Mouse (Mus musculus): ENCODE results near the gene Smap2. TPM values are rescaled to one million over a fixed set of nuclear protein-coding genes. Genes with fewer than 3 reads are reported as not detected.
A peak's percentile ranks its signal among the peaks of the same experiment; 100 is the strongest.

The Smap2 gene
- total RNA-seq, 2 experiments from 2014 or later: 124 to 128 TPM

DNA sequence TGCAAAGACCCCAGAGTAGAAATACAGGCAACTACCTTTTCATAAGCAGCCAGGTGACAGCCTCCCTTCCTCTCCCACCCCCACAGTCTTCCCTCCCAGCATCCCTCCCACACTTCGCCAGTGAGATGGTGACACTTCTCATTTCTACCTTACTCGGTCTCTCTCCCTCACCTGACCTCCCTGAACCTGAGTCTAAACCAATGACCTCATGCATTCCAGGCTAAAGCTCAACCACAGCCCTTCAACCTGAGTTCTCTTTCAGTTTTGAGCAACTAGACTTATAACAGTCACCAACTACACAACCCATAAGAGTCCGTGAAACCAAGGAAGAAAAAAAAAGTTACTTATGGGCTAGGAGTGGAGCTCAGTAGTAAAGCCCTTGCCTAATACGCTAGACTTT is 29.7 kb downstream of the Smap2 start:
- intact Hi-C loops (cut with DNase I): loop anchor here (5.0 to 10.0 kb wide), 2 partner anchors 45 to 247 kb away; no protein-coding TSS in a partner anchor
- DNase-seq: no peak

DNA sequence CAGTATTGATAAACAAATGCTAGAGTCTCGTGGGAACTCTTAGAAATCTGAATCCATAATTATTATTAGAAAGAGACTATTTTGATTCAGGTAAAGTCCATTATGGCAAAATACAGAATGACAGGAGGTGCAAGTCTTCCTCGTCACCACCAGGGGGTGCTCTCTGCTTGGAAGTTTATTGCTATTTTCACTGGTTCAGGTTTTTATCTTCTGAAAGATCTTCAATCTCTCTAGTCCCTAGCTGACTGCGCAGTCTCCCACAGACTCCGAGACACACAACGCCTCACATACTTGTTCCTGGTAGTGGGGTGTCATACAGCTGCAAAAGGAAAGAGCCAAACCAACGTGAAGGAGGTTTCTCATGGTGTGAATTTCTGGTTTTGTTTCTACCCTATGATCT is 30.6 kb downstream of the Smap2 start:
- DNase-seq: peak; percentile 17
- intact Hi-C loops (cut with DNase I): loop anchor here (5.0 to 10.0 kb wide), 2 partner anchors 46 to 248 kb away; no protein-coding TSS in a partner anchor

DNA sequence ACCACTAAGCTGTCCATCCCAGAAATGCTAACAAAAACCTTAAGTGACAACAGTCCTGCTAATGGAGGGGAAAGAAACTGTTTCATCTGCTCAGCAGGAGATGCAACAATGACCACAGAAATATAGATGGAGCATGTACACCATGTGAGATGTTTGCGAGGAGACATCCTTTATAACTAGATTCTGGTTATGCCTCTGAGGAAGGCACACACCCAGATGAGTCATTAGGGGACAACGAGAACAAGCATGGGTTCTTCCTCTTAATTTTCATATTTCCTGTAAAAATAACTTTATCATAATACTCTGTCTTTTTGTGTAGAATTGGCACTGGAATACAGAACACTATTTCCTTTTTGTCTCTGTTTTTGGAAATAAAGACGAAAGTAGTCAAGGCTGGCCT is 38.8 kb downstream of the Smap2 start:
- intact Hi-C loops (cut with DNase I): no loop called here
- no peak for DNase-seq

DNA sequence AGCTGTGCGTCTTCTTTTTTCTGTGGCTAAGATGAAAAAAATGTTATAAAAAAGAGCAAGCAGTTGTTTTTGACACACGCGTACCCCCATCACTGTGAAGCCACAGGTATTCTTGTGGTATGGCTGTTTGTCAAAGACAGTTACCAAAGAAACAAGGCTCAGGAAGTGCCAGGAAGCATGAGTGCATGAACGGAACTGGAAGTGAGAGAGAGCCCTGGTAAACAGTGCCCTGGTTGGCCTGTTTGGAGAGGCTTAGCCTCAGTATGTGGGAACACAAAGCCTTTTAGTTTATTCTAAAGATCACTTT is 41.7 kb downstream of the Smap2 start:
- intact Hi-C loops (cut with DNase I): no loop called here
- DNase-seq: no peak

DNA sequence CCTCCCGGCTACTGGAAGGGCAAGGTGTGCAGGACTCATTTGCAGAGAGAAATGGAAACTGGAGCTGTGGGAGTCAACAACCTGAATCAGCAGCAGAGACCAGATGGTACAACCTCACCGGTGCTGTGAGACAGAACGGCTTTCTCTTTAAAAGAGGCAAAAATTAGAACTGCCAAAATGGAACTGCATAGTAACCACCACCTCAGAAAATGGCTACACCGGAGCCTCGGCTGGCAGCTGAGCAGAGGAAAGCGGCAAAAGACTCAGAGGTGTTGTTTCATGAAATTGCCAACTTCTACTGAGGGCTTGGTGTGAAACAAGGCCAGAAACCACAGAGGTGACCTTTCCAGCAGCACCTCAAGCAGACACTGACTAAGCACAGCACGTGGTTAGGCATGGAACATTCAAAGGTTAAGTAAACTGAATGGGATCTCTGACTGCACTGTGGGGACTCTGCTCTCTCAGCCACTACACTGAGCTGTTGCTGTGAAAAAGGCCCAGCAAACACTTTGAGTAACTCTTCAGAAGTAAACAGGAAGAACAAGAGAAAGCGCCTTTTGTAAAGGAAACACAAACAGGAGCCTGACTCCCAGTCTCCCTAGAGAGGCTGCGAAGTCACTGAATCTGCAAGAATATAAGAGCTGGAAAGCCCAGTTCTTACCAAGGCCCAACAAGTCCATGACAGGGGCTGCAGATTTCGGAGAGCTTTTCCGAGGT is 42.2 kb downstream of the Smap2 start:
- intact Hi-C loops (cut with DNase I): no loop called here
- DNase-seq: no peak

DNA sequence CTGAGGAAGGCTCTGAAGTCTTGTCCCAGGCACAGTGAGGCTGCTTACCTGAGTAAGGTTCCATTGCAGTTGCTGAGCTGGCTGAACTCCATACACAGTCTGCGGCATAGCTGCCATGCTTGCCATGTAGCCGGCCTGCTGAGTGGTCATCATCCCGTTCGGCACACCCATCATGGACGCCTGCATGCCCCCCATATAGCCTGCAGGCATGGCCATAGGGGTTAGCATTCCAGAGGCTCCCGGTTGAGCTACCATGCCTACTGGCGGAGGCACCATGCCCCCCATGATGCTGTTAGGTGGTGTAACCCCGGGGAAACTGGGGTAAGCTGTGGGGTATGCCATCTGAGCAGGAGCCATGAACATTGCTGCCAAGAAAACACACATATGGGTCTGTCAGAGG is 45.2 kb downstream of the Smap2 start:
- DNase-seq: no peak
- intact Hi-C loops (cut with DNase I): no loop called here

DNA sequence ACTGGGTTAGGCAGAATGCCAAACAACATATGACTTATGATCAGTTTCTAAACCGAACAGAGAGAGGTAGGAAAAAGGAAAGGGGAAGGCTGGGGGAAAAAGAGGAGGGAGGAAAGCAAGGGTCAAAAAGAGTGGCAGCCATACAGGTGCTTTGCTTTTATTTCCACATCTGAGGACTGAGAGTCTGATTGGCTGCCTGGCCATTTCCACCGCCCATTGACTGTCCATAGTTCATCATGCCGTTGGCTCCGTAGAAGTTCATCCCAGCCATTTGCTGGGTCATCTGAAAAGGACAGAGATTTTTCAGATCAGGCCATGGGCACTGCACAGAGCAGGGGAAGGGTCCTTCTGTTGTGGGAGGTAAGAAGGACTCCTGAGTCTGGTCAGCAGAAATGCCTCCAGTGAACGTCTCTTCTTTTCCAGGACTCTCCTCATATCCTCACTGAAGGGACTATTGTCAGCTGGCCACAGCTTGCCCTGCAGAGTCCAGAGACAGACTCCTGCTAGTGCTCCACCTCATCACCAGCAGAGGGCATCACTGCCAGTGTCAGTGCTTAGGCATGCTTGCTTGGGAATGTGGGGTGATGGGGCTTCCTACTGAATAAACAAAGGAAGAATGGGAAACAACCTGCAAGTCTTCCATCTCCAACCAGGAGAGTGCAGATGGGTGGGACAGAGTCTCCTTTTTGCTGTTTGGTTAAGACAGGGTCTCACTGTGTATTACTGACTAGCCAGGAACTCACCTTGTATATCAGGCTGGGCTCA is 47.5 kb downstream of the Smap2 start:
- intact Hi-C loops (cut with DNase I): no loop called here
- DNase-seq: peak; percentile 44

DNA sequence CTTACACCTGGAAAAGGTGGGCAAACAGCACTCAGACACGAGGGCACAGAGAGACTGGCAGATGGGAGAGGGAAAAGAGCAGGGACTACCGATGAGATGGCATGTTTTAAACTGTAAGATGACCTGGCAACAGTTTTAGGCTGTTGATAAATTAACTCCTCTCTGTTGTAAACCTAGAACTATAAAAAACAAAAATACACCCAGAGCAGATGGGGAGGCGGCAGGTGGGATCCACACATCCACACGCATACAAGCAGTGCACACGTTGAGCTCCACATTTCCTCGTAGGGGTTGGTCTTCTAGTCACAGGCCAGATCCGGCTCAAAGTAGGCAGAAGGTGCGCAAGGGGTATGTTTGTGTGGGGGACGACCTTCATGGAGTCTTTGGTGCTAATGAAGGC is 48.6 kb downstream of the Smap2 start:
- intact Hi-C loops (cut with DNase I): no loop called here

DNA sequence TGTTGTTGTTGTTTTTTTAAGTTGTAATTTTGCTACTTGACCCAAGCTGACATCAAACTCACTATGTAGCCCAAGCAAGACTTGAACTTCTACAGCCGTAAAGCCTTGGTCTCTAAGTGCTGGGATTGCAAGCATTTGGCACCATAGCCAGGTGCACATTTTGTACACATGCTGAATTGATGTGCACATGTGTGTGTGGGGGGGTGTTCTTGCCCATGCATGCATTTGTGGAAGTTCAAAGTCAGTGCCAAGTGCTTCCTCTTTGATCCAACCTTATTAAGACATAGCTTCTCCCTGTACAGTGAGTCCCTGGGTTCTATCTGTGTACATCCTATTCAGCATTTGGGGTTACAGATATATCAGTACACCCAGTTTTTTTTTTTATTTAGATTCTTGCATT is 61.5 kb downstream of the Smap2 start:
- no peak for DNase-seq

More for the DNA sequence above, 48.6 kb downstream of the Smap2 start:
- no peak for DNase-seq

DNA sequence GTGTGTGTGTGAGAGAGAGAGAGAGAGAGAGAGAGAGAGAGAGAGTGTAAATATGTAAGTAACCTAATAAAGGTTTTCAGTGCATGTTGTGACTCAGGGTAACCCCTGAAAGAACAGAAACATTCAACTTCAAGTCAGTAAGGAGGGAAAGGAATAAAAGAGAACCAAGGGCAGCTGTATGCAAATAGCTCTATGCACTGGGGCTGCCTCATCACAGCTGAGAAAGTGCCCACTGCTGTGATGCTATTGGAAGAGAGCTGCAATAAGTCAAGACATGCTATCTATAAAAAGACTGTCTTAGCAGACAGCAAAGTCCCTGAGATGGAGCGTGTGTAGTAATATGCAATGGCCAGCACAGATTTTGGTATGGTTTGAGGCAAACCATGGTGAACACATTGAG is 63.4 kb downstream of the Smap2 start:
- intact Hi-C loops (cut with DNase I): no loop called here
- no peak for DNase-seq

More for the DNA sequence above, 61.5 kb downstream of the Smap2 start:
- intact Hi-C loops (cut with DNase I): no loop called here

DNA sequence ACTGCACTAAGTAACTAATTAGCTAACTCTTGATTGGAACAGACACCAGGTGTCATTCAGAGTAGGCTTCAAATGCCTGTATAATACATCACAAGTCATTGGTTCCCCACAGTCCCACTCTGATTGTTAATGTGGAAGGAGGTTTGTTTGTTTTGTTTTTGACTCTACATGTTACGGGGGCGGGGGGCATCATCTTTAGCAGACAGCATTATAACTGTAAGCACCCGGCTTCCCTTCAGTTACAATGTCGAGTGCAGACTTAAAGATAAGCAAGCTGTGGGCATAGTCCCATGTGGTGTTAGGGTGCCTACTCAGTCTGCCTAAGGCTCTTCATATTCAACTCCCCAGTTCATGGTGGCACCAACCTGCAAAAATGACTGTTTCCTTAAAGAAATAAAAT is 64.0 kb downstream of the Smap2 start:
- intact Hi-C loops (cut with DNase I): no loop called here
- no peak for DNase-seq

DNA sequence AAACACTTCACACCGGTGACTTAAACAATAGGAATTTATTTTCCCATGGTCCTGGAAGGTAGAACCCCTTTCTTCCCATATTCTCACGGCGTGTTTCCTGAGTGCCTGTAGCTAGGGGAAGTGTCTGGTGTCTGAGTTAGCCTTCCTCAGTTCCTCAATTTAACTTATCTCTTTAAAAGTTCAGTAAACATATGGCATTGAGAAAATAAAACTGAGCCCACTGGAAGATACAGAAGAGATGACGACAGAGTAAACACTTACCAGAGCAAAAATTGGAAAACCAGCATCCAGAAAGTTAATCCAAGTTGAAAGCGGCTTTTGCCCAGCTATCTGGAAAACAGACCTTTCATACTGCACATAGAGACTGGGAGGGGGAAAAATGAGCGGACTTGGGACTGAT is 64.9 kb downstream of the Smap2 start:
- intact Hi-C loops (cut with DNase I): no loop called here
- no peak for DNase-seq

DNA sequence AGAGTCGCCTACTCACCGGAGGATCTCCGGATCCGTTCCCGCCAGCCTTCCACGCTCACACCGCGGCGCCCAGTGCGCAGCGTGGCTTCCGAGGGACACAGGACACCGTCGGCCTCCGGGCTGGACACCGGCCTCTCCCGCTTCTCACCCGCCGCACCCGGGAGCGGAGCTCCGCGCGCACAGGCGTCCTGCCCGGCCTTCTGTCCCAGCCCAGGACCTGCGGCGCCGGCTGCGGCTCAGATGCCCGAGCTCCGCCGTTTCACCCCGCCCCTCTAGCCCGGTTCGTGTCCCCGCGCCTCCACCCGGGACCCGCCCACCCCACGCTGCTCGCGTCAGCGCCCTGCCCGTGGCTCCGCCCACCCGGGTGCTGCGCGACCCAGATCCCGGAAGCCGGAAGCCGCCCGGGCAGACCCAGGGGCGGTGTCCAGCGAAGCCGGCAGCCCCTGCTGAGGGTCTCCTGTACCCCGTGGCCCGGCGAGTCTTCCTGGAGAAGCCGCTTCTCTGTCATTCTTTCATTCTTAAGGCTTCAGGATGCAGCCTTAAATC is 65.5 kb downstream of the Smap2 start, which contains the start of gene Zfp69:
Zfp69 (minus strand) TSS at position 272 of the 546 bp plus-strand sequence.
- intact Hi-C loops (cut with DNase I): no loop called here
- DNase-seq: peak; percentile 94

DNA sequence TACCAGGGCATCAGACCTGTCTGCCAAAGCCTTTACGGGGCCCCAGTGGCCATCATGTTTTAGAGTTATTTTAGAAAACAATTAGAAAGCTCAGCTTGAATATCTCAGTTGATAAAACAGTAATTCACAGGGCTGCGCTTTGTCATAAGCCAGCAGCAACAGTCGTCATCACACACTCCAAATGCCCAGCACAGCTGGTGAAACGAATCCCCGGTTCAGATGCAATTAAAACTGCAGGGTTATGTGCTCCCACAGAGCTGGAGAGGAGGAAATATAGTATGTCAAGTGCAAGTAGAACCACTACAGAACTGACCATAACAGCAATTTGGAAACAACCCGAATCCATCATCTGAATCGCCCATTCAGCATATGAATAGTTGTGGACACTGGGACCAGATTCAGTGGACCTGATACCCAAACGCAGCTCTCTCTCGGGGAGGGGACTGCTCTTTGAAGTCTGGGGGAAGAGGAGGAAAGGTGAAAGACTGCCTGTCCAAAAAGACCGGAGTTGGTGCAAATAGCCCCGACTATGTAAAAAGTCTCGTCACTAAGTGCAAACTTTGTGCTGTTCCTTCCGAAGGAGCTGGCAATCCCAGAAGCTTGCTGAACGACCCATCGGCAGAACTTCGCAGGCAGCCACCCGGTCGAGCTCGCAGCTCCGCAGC is 66.2 kb downstream of the Smap2 start:
- no peak for DNase-seq
- intact Hi-C loops (cut with DNase I): no loop called here

DNA sequence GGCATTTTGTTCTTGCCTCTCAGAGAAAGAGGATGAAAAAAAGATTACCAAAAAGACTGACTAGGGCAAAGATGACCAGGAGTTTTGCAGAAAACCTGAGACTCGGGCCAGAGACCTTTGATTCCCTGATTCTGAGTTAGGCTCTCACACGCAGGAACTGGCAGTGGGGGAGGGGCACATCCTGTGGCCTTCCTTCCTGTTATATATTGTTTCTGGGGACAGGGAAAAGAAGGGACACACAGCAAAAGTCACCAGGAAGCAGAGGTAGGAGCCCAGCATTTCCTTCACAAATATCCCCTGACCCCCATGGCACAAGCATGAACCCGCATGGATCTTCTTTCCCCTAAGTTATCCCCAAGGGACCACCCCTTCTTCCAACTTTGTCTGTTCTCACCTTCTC is 68.1 kb downstream of the Smap2 start:
- intact Hi-C loops (cut with DNase I): no loop called here
- DNase-seq: no peak

DNA sequence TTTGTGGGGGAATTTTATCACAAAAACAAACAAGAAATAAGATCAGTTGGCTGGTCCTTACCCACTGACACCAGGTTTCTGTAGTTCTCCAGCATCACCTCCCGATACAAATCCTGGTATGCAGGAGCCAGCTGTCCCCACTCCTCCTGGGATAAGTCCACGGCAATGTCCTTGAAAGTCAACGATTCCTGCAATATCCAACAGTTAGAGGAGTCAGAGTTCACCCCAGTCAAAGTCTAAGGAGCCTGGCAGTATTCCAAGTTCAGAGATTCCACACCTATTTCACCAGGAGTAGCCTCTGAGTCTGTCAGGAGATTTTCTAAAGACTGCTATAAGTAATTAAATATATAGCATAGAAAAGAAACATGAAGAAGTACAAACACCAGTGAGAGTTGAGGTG is 82.0 kb downstream of the Smap2 start:
- intact Hi-C loops (cut with DNase I): no loop called here
- DNase-seq: no peak

DNA sequence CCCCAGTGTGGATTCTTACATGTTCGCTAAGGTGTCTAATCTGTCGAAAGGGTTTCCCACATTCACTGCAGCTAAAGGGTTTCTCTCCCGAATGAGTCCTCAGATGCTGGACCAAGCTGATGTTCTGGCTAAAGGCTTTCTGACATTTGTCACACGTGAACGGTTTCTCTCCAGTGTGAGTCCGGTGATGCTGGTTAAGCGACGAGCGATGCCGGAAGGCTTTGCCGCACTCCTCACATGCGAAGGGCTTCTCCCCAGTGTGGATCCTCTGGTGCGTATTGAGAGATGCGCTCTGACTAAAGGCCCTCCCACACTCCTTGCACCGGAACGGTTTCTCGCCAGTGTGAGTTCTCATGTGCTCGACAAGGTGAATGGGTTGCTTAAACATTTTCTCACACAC is 86.3 kb downstream of the Smap2 start:
- intact Hi-C loops (cut with DNase I): no loop called here
- DNase-seq: no peak

DNA sequence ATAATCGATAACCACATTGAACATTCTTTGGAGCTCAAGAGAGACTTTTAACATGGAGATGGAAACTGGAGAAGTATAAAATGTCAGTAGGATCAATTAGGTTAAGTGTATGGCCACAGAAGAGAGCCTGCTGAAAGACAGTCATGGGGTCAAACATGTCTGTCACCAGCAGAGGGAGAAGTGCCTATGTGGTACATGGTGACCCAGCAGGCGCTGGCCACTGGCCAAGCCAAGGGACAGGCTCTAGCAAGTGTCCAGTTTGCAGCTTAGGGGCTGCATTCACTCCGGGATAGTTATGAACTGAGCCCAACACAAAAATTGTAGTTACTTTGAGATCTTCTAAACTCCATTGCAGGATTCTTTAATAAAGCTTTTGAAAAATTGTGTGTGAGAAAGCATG is 88.4 kb downstream of the Smap2 start:
- intact Hi-C loops (cut with DNase I): no loop called here
- DNase-seq: peak; percentile 65

DNA sequence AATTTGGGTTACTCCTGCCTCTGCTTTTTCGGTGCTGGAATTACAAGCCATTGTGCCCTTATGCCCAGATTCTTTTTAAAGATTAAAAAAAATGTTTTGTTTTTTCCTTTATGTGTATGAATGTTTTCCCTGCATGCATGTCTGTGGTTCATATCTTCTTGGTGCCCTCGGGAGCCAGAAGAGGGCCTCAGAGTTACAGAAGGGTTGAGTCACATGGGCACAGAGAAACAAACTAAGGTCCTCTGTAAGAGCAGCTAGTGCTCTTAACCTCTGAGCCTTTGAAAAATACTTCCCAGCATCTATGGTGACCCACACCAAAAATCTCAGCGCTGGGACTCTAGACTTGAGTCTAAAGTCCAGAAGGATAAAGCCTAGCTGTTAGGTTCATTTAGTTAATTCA is 91.7 kb downstream of the Smap2 start:
- DNase-seq: peak; percentile 24
- intact Hi-C loops (cut with DNase I): no loop called here

DNA sequence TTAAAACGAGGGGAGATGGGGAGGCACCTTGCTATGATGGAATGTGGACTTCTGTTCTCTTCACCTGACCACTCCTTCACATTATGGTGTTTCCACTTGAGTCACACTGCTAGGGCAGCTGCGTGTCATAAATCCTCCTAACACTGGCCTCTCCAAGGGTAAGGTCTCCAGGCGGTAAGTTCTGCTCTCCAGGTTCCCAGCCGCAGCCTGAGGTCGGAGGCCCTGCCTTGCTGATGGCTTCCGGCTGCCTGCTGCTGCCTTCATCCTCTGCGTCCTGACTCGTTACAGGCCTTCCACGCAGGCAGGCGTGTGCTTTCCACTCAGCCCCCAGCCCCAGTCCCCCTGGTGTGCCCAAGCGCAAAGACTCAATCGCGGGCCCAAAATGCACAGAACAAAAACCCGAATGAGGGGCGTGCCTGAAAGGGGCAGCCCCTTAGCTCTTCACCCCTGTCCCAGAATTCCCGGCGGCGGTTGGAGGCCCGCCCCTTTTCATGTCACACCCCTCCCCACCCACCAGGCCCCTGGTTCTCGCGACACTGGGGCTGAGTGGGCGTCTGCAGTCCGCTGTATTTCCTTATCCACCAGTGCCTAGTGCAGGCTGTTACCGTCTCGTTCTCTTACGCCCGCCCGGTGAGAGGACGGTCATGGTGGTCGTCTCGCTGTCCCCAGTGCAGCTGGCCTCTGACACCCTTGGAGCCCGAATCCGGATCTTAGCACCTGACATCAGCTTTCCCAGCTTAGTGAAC is 92.3 kb downstream of the Smap2 start, which contains the start of gene Exo5:
Exo5 (minus strand) TSS at position 464 of the 746 bp plus-strand sequence.
- intact Hi-C loops (cut with DNase I): no loop called here
- peak; percentile 96 for DNase-seq

DNA sequence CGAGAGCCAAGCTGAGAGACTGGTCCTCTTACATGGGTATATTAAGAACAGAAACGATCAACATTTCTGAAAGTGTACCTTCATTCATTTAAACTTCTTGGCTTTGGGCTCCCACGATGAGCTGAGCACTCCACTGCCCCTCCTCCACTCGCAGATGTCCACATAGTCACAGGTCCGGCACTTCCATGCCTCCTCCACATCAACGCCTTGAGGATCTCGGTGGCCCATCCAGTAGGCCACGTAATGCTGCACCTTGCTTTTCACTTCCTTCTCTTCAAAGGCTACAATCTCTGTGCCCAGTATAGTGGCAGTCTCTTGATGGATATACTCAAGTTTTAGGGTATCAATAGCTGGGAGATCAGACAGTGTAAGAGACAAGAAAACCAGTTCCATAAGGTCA is 95.6 kb downstream of the Smap2 start:
- intact Hi-C loops (cut with DNase I): no loop called here
- no peak for DNase-seq
